Mouse (Mus musculus) limb, embryonic 10.5 days (tissue): Measurements from ENCODE around the gene Rrm1. TPM values are rescaled to one million over a fixed set of nuclear protein-coding genes. Genes with fewer than 3 reads are reported as not detected.

Experiments
- DNase-seq: peaks from one replicate; pipeline ENCODE4 v3.0.0-alpha.2; 2017; ENCODE audit warnings: low spot score
- H3K27ac ChIP-seq: fragments of 300-500 bp; sonication (generic); 2 replicates; pipeline ENCODE4 v1.5.1; 2016; ENCODE audit warnings: mild to moderate bottlenecking
- H3K27me3 ChIP-seq: fragments of 300-500 bp; sonication (generic); 2 replicates; pipeline ENCODE4 v1.6.1; 2016; ENCODE audit warnings: low read depth, mild to moderate bottlenecking; ENCODE audit not compliant: poor library complexity, severe bottlenecking
- H3K36me3 ChIP-seq: fragments of 300-500 bp; sonication (generic); 2 replicates; pipeline ENCODE4 v1.6.1; 2016; ENCODE audit warnings: mild to moderate bottlenecking, moderate library complexity
- H3K4me1 ChIP-seq: fragments of 300-500 bp; sonication (generic); 2 replicates; pipeline ENCODE4 v1.6.1; 2016
- H3K4me3 ChIP-seq: fragments of 300-500 bp; sonication (generic); 2 replicates; pipeline ENCODE4 v1.5.1; 2016; ENCODE audit warnings: mild to moderate bottlenecking, moderate library complexity
- H3K9me3 ChIP-seq: fragments of 300-500 bp; sonication (generic); replicated peaks from 2 replicates; pipeline ENCODE4 v1.6.1; 2016; ENCODE audit warnings: mild to moderate bottlenecking
- WGBS: fragments of 180-500 bp; shearing (Covaris S2); methylation state at CpG from one replicate; pipeline ENCODE4 v1.1.7; 2016; 5-methylcytosine and 5-hydroxymethylcytosine counted together
- polyA plus RNA-seq: library from polyadenylated mRNA; unstranded; fragments of >200 nt; fragmentation: Nextera tagmentation; extraction: Ambion mirVana; gene quantifications from 2 replicates; pipeline ENCODE4 v1.2.1, GENCODE M21; 2016

The Rrm1 gene
- polyA plus RNA-seq, 1 experiment from 2014 or later, result 280 TPM

DNA sequence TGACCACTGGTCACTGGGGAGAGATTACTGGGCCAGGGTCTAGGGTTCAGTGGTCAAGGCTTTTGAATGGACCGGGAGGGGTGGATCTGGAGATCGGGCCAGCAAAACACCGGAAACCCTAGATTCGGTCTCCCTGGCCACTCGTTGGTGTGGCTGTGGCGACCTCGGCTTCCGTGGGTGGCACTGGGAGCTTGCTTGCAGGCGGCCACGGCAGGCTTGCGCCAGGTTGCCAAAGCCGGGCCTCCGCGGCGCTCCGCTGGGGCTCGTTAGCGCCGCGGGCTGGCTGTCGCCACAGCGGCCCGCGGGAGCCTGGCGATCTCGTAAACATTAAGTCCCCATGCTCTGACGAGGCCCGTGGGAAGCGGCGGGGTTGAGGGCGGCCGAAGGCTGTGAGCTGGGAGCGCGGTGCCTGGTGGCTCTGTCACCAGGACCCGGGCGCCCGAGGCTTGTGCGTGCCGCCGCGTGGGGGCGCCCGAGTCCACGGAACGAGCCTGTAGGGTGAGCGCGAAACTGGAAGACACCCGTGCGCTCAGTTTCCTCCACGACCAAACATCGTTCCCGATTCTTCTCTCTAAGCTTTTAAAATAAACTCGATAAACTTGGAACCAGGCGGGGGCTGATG, 71.4 kb downstream of the Rrm1 start:
- H3K36me3 ChIP-seq, result no peaks in the 10 kb centered on the region
- H3K27ac ChIP-seq, result peak overlapping the region; percentile 74
- 1% methylated on average over 54 of the region's 54 CpGs for WGBS
- H3K27me3 ChIP-seq, result peaks cover 38% of the 10 kb centered on the region
- no peaks in the 10 kb centered on the region for H3K9me3 ChIP-seq
- H3K4me1 ChIP-seq, result peaks cover 16% of the 10 kb centered on the region
- H3K4me3 ChIP-seq, result peak overlapping the region; percentile 61
- DNase-seq, result peak; percentile 94

- DNase-seq, result no peak
- Histone ChIP-seq H3K9me3 (no peaks in the 10 kb centered on the region), H3K27ac (no peak overlapping the region), H3K36me3 (no peaks in the 10 kb centered on the region), H3K27me3 (peaks cover 38% of the 10 kb centered on the region), H3K4me1 (peaks cover 16% of the 10 kb centered on the region), H3K4me3 (no peak overlapping the region)
- WGBS, result 58% methylated on average over 4 of the region's 4 CpGs
These were observed 72.6 kb downstream of the Rrm1 start for GRCm38 (mm10) chr7:102514144-102514543.

GRCm38 (mm10) chr7:102516261-102517050, 75.0 kb downstream of the Rrm1 start:
- H3K4me1 ChIP-seq, result peaks cover 16% of the 10 kb centered on the region
- WGBS, result 83% methylated on average over 10 of the region's 10 CpGs
- H3K27ac ChIP-seq, result no peak overlapping the region
- no peaks in the 10 kb centered on the region for H3K9me3 ChIP-seq
- peaks cover 37% of the 10 kb centered on the region for H3K27me3 ChIP-seq
- no peaks in the 10 kb centered on the region for H3K36me3 ChIP-seq
- DNase-seq, result no peak
- no peak overlapping the region for H3K4me3 ChIP-seq

GRCm38 (mm10) chr7:102517051-102517335, 75.5 kb downstream of the Rrm1 start:
- Histone ChIP-seq H3K4me1 (peaks cover 16% of the 10 kb centered on the region), H3K36me3 (no peaks in the 10 kb centered on the region), H3K27ac (no peak overlapping the region), H3K9me3 (no peaks in the 10 kb centered on the region), H3K4me3 (no peak overlapping the region), H3K27me3 (peaks cover 32% of the 10 kb centered on the region)
- DNase-seq, result no peak
- 81% methylated on average over 2 of the region's 2 CpGs for WGBS

Other genes starting within 250 kb of the Rrm1 start
- 45.5 and 49.7 TPM in 2 replicates for gene Nup98, start 231.5 kb upstream of the Rrm1 start, polyA plus RNA-seq
- gene Pgap2, start 231.5 kb upstream of the Rrm1 start, polyA plus RNA-seq, result 59.6 and 68.5 TPM in 2 replicates
- 52.5 and 55.4 TPM in 2 replicates for gene Rhog, start 185.6 kb upstream of the Rrm1 start, polyA plus RNA-seq
- 10.7 and 14.5 TPM in 2 replicates for gene Stim1, start 173.9 kb upstream of the Rrm1 start, polyA plus RNA-seq
- 0.24 and 0.33 TPM in 2 replicates for gene Olfr543, start 40.0 kb downstream of the Rrm1 start, polyA plus RNA-seq
- gene Olfr544, start 46.6 kb downstream of the Rrm1 start, polyA plus RNA-seq, result 0.06 and 0.10 TPM in 2 replicates
- 0.05 and 0.21 TPM in 2 replicates for gene Olfr545, start 57.9 kb downstream of the Rrm1 start, polyA plus RNA-seq
- gene Olfr547, start 93.1 kb downstream of the Rrm1 start, polyA plus RNA-seq, result not detected in 2 replicates
- gene Olfr548-ps1, start 99.2 kb downstream of the Rrm1 start, polyA plus RNA-seq, result not detected in 2 replicates
- gene Olfr549, start 108.2 kb downstream of the Rrm1 start, polyA plus RNA-seq, result not detected in 2 replicates
- 0.39 and 0.48 TPM in 2 replicates for gene Trim21, start 123.8 kb downstream of the Rrm1 start, polyA plus RNA-seq
- not detected in 2 replicates for gene Olfr550, start 129.7 kb downstream of the Rrm1 start, polyA plus RNA-seq
- gene Olfr551, start 150.2 kb downstream of the Rrm1 start, polyA plus RNA-seq, result not detected in 2 replicates
- gene Olfr552, start 156.1 kb downstream of the Rrm1 start, polyA plus RNA-seq, result not detected in 2 replicates
- gene Olfr553, start 176.5 kb downstream of the Rrm1 start, polyA plus RNA-seq, result not detected in 2 replicates
- not detected in 2 replicates for gene Olfr554, start 196.7 kb downstream of the Rrm1 start, polyA plus RNA-seq
- gene Olfr555, start 217.1 kb downstream of the Rrm1 start, polyA plus RNA-seq, result not detected in 2 replicates
- not detected in 2 replicates for gene Olfr556, start 223.2 kb downstream of the Rrm1 start, polyA plus RNA-seq
- gene Trim68, start 245.6 kb downstream of the Rrm1 start, polyA plus RNA-seq, result 7.8 and 13.0 TPM in 2 replicates